Mouse (Mus musculus): Measurements from ENCODE around the gene Klrb1b.

DNA sequence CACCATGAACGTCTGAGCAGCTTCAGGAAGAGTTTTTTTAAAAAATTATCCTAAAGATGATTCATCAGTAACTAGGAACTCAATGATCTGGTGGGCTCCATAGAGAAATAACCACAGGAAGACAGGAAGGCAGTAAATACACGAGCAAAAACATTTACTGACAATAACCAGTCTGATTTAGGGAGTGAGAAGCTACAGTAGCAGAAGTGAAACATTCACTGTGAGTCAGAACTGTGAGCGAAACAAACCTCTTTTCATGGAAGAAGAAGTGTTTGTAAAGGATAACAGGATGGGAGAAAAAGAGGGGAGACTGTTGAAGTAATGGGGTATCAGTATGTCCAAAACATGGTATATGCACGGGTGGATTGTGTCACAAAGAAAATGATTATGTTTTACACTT is 3.7 kb upstream of the Klrb1b start:
- no peak for TF ChIP-seq CTCF (IDR thresholded peaks at IDR 0.05; ENCODE audit: borderline replicate concordance, extremely low read depth, insufficient read depth, insufficient read length)
- TF ChIP-seq POLR2A (IDR thresholded peaks at IDR 0.05; ENCODE audit: borderline replicate concordance, extremely low read depth, insufficient read depth, insufficient read length, poor library complexity, severe bottlenecking): no peak
